ENCODE assay signal across 8 mouse cellular contexts in genomic region chr2:12418121-12418520, GRCm38 (mm10). TPM values are rescaled to one million over a fixed set of nuclear protein-coding genes. Genes with fewer than 3 reads are reported as not detected.
DNase-seq lines count a peak whose midpoint lies in the region; ATAC-seq and TF ChIP-seq lines count a peak whose summit lies in the region.

No protein-coding gene starts in this region.

- DNase-seq in heart, postnatal 25 days (ENCODE audit: low spot score), result no peak
- DNase-seq in MEL (ENCODE audit: low read depth, low spot score), result peak; percentile 49
- no peak for DNase-seq in neural tube, embryonic 11.5 days (ENCODE audit: low spot score)
- no peak for DNase-seq in frontal cortex, postnatal 10 days (ENCODE audit: low spot score in 2 of 2)
- DNase-seq in urinary bladder, postnatal 36 days (ENCODE audit: low spot score in 2 of 2), result no peak

- H3K4me1 ChIP-seq in heart, embryonic 13.5 days, result peaks cover 13% of the 10 kb centered on the region
- peaks cover 14 to 21% of the 10 kb centered on the region in 2 experiments for H3K4me1 ChIP-seq in MEL (ENCODE audit: control insufficient read depth in 1 of 2, insufficient read depth in 2 of 2, low read length in 2 of 2)
- peaks cover 13% of the 10 kb centered on the region for H3K4me1 ChIP-seq in forebrain, embryonic 15.5 days
- peaks cover 44% of the 10 kb centered on the region for H3K4me1 ChIP-seq in liver, embryonic 12.5 days
- peaks cover 3% of the 10 kb centered on the region; the same call in 1 of the 2 replicates for H3K4me1 ChIP-seq in neural tube, embryonic 11.5 days (ENCODE audit: control insufficient read depth, insufficient read depth, low read length)

- H3K4me3 ChIP-seq in heart, embryonic 13.5 days, result peak overlapping the region; percentile 98
- peak overlapping the region; percentile 81 to 87 for H3K4me3 ChIP-seq in MEL (ENCODE audit: control insufficient read depth in 1 of 2, insufficient read depth in 1 of 2, low read depth in 2 of 2, low read length in 2 of 2)
- H3K4me3 ChIP-seq in forebrain, embryonic 15.5 days, result peak overlapping the region; percentile 94
- peak overlapping the region; percentile 87 for H3K4me3 ChIP-seq in liver, embryonic 12.5 days
- peak overlapping the region; percentile 86 for H3K4me3 ChIP-seq in neural tube, embryonic 11.5 days (ENCODE audit: low read depth, low read length)

- H3K9ac ChIP-seq in heart, embryonic 13.5 days, result peak overlapping the region; percentile 92
- peak overlapping the region; percentile 84 for H3K9ac ChIP-seq in MEL (ENCODE audit: control insufficient read depth, low read depth, low read length, poor library complexity, severe bottlenecking)
- peak overlapping the region; percentile 72 for H3K9ac ChIP-seq in forebrain, embryonic 15.5 days (replicated peaks)
- peak overlapping the region; percentile 88 for H3K9ac ChIP-seq in liver, embryonic 12.5 days
- peak overlapping the region; percentile 82 for H3K9ac ChIP-seq in neural tube, embryonic 11.5 days (ENCODE audit: low read length)

- H3K4me2 ChIP-seq in heart, embryonic 13.5 days, result peak overlapping the region; percentile 87
- H3K4me2 ChIP-seq in forebrain, embryonic 15.5 days (replicated peaks), result peak overlapping the region; percentile 64
- peak overlapping the region; percentile 79 for H3K4me2 ChIP-seq in liver, embryonic 12.5 days
- H3K4me2 ChIP-seq in neural tube, embryonic 11.5 days (ENCODE audit: low read depth), result peak overlapping the region; percentile 81

- no peak for TF ChIP-seq POLR2A in MEL (IDR thresholded peaks at IDR 0.05; ENCODE audit: control insufficient read depth in 1 of 2, insufficient read depth in 1 of 2, low read depth in 1 of 2, low read length in 2 of 2, poor library complexity in 1 of 2)

- no peaks in the 10 kb centered on the region for H3K27me3 ChIP-seq in heart, embryonic 13.5 days (replicated peaks)
- H3K27me3 ChIP-seq in MEL (ENCODE audit: control insufficient read depth in 1 of 2, insufficient read depth in 2 of 2, low read length in 2 of 2), result no peaks in the 10 kb centered on the region
- no peaks in the 10 kb centered on the region for H3K27me3 ChIP-seq in forebrain, embryonic 15.5 days
- no peaks in the 10 kb centered on the region for H3K27me3 ChIP-seq in liver, embryonic 12.5 days (replicated peaks)
- H3K27me3 ChIP-seq in neural tube, embryonic 11.5 days (ENCODE audit: control insufficient read depth, insufficient read depth, low read length), result no peaks in the 10 kb centered on the region

- peaks cover 33% of the 10 kb centered on the region for H3K79me2 ChIP-seq in MEL (ENCODE audit: control insufficient read depth, insufficient read depth, low read length, poor library complexity)

- H3K9me3 ChIP-seq in heart, embryonic 13.5 days, result no peaks in the 10 kb centered on the region
- H3K9me3 ChIP-seq in MEL (replicated peaks; ENCODE audit: insufficient read depth, low read length), result no peaks in the 10 kb centered on the region
- H3K9me3 ChIP-seq in forebrain, embryonic 15.5 days, result no peaks in the 10 kb centered on the region
- no peaks in the 10 kb centered on the region for H3K9me3 ChIP-seq in liver, embryonic 12.5 days (replicated peaks)
- H3K9me3 ChIP-seq in neural tube, embryonic 11.5 days (ENCODE audit: control insufficient read depth, low read length), result no peaks in the 10 kb centered on the region

- intact Hi-C loops in heart, postnatal 25 days (cut with DNase I), result no loop called here

- H3K27ac ChIP-seq in heart, embryonic 13.5 days (replicated peaks), result no peak overlapping the region
- H3K27ac ChIP-seq in MEL (ENCODE audit: control insufficient read depth, low read depth, low read length), result no peak overlapping the region
- no peak overlapping the region for H3K27ac ChIP-seq in forebrain, embryonic 15.5 days (replicated peaks)
- peak overlapping the region; percentile 77; the same call in 1 of the 2 replicates for H3K27ac ChIP-seq in liver, embryonic 12.5 days
- no peak overlapping the region for H3K27ac ChIP-seq in neural tube, embryonic 11.5 days (ENCODE audit: low read depth, low read length)

- TF ChIP-seq RAD21 in MEL (IDR thresholded peaks at IDR 0.05; ENCODE audit: low read depth, low read length), result no peak

- 24% methylated on average over 8 of the region's 8 CpGs for WGBS in heart, embryonic 13.5 days
- WGBS in forebrain, embryonic 15.5 days, result 53% methylated on average over 8 of the region's 8 CpGs
- WGBS in liver, embryonic 12.5 days (ENCODE audit: insufficient replicate concordance), result 24% methylated on average over 8 of the region's 8 CpGs
- WGBS in neural tube, embryonic 11.5 days, result 52% methylated on average over 8 of the region's 8 CpGs

- no peaks in the 10 kb centered on the region for H3K36me3 ChIP-seq in heart, embryonic 13.5 days
- peaks cover 0 to 32% of the 10 kb centered on the region in 2 experiments; a peak in 2 of 4 replicates for H3K36me3 ChIP-seq in MEL (ENCODE audit: control insufficient read depth in 1 of 2, insufficient read depth in 2 of 2, low read length in 2 of 2)
- no peaks in the 10 kb centered on the region for H3K36me3 ChIP-seq in forebrain, embryonic 15.5 days
- no peaks in the 10 kb centered on the region for H3K36me3 ChIP-seq in liver, embryonic 12.5 days
- H3K36me3 ChIP-seq in neural tube, embryonic 11.5 days (ENCODE audit: control insufficient read depth, insufficient read depth, low read length), result no peaks in the 10 kb centered on the region

- TF ChIP-seq EP300 in MEL (IDR thresholded peaks at IDR 0.05; ENCODE audit: low read depth in 1 of 2, low read length in 2 of 2), result no peak

- no peak for ATAC-seq in heart, embryonic 13.5 days (ENCODE audit: extremely low read depth, insufficient number of reproducible peaks, low FRiP score, low TSS enrichment)
- no peak for ATAC-seq in forebrain, embryonic 15.5 days (replicated peaks)
- ATAC-seq in liver, embryonic 12.5 days, result peak; percentile 78
- no peak for ATAC-seq in neural tube, embryonic 11.5 days (ENCODE audit: insufficient read depth, low FRiP score, low TSS enrichment)

- no peak for TF ChIP-seq CTCF in MEL (IDR thresholded peaks at IDR 0.05 in 2 of 3, conservative IDR thresholded peaks at IDR 0.05 in 1 of 3; ENCODE audit: control insufficient read depth in 1 of 3, insufficient read depth in 1 of 3, low read depth in 2 of 3, low read length in 3 of 3, poor library complexity in 1 of 3, severe bottlenecking in 1 of 3)

TF ChIP-seq in MEL, 35 proteins besides CTCF, POLR2A, EP300 and RAD21:
- no peak for TF ChIP-seq SMC3 (IDR thresholded peaks at IDR 0.05; ENCODE audit: low read depth, low read length)
- no peak for TF ChIP-seq MYB (IDR thresholded peaks at IDR 0.05; ENCODE audit: low read depth, low read length)
- no peak for TF ChIP-seq JUND (IDR thresholded peaks at IDR 0.05; ENCODE audit: low read depth, low read length)
- TF ChIP-seq HCFC1 (IDR thresholded peaks at IDR 0.05; ENCODE audit: low read depth, low read length), result no peak
- TF ChIP-seq USF1 (IDR thresholded peaks at IDR 0.05; ENCODE audit: low read depth, low read length), result no peak
- TF ChIP-seq ZC3H11A (IDR thresholded peaks at IDR 0.05; ENCODE audit: low read depth, low read length), result no peak
- no peak for TF ChIP-seq E2F4 (IDR thresholded peaks at IDR 0.05; ENCODE audit: borderline replicate concordance, low read depth, low read length)
- TF ChIP-seq POLR2AphosphoS2 (IDR thresholded peaks at IDR 0.05; ENCODE audit: low read length), result no peak
TF ChIP-seq in MEL: peak in this region for 0.

RNA-seq across cellular contexts. Expression of gene Mindy3, which starts 1.1 kb away (rescaled TPM):
- polyA plus RNA-seq in heart, embryonic 13.5 days (2015; fragmentation: Nextera tagmentation; extraction: Ambion mirVana), result 26.6 and 28.1 TPM in 2 replicates
- 10 to 100 TPM; 19.0 to 19.1 TPM for total RNA-seq in heart, postnatal 25 days (2021)
- 23.5 and 23.8 TPM in 2 replicates for total RNA-seq in MEL (2012; rRNA removed)
- 10 to 100 TPM in 1 of 2 experiments, not detected in 1; 40.6 TPM for polyA plus RNA-seq in MEL (2012; ENCODE audit: insufficient read depth in 1 of 2, insufficient read length in 2 of 2, low read depth in 1 of 2, low replicate concordance in 2 of 2, missing spikeins in 1 of 2)
- 41.2 and 45.0 TPM in 2 replicates for polyA plus RNA-seq in forebrain, embryonic 15.5 days (2015; fragmentation: Nextera tagmentation; extraction: Ambion mirVana)
- 25.8 and 27.0 TPM in 2 replicates for polyA plus RNA-seq in liver, embryonic 12.5 days (2016; fragmentation: Nextera tagmentation; extraction: Ambion mirVana)
- polyA plus RNA-seq in neural tube, embryonic 11.5 days (2014; fragmentation: Nextera tagmentation; extraction: Ambion mirVana), result 45.7 and 48.9 TPM in 2 replicates
